Mouse (Mus musculus): ENCODE data around the gene Arhgef12.

DNA sequence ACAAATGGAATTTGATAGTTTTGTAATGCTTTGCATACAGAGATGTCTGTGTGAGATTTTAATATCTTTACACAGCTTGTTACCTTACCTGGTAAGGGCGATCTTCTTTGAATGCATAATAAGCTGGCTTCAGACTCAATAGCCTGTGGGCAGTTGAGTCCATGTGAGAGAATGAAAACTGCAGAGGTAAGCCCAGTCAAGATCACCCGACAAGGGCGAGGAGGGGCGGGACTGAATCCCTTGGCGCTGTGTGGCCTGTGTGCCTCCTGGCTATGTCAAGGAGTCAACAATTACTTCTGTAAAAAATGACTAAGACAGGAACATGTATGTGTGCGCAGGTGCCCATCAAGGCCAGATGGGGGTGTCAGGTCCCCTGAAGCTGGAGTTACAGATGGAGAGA is 144.5 kb downstream of the Arhgef12 start:
- TF ChIP-seq CTCF (conservative IDR thresholded peaks at IDR 0.05; ENCODE audit: insufficient read depth, insufficient read length, low read depth, low read length) = no peak
- no peak for TF ChIP-seq POLR2A (IDR thresholded peaks at IDR 0.05; ENCODE audit: low read depth, low read length)

All from kidney, adult 2 months (tissue).